Mouse (Mus musculus): ENCODE measurements at regions not wholly inside any gene's neighbourhood (a gene's known extent, or its start where the extent isn't known, plus 50 kb on each side); places are given as distances from the start of the nearest gene placed in this dataset.

DNA sequence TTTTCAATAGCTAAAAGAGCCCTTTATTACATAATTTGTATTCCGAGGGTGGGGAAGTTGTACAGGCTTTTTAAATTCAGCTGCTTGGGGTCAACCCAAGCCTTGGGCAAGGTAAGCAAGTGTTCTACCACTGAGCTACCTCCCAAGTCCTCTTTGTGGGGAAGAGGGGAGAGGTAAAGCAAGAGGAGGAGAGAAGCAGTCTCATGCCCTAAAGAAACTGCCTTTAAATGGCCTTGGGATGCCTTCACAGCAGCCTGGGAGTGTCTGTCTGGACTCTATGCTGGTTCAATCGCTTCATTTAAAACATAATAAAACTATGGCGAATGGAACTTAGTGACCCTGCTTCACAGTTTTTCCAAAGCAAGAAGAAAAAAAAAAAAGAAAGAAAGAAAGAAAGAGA lies 77.0 kb upstream of the Mad2l1 start:
- 92% methylated on average over 3 of the region's 3 CpGs for WGBS
- no peaks in the 10 kb centered on the region for H3K27me3 ChIP-seq (ENCODE audit: control insufficient read depth, insufficient read depth, low read length)
- no peak for ATAC-seq (ENCODE audit: low FRiP score, low TSS enrichment)

DNA sequence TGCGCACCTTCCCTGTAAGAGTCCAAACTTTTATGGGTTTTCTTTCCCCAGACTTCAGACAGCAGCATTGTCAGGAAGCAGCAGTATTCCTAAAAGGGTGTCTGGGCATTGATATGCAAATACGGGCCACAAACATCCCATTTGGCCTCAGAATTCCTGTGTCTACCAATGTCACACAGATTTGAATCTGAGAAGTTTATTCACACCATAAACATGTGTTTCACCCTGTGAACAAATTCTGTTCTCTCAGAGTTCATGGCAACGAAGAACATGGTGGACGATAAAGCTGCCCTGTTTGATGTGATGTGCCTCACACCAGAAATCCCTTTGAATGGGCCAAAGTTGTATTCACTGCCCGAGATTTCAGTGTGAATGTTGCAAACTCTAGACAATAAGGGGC lies 70.7 kb upstream of the Mad2l1 start:
- Histone ChIP-seq H3K4me1 (replicated peaks; ENCODE audit: control insufficient read depth, insufficient read depth) (no peaks in the 10 kb centered on the region), H3K27ac (replicated peaks) (no peak overlapping the region), H3K36me3 (ENCODE audit: control insufficient read depth, insufficient read depth, low read length) (no peaks in the 10 kb centered on the region), H3K4me2 (replicated peaks; ENCODE audit: low read depth) (no peak overlapping the region), H3K9ac (ENCODE audit: low read length) (no peak overlapping the region), H3K27me3 (ENCODE audit: control insufficient read depth, insufficient read depth, low read length) (no peaks in the 10 kb centered on the region), H3K9me3 (ENCODE audit: control insufficient read depth, low read length) (no peaks in the 10 kb centered on the region), H3K4me3 (ENCODE audit: low read depth, low read length) (no peak overlapping the region)
- DNase-seq (ENCODE audit: low spot score) (no peak), ATAC-seq (ENCODE audit: low FRiP score, low TSS enrichment) (no peak)
- WGBS: 82% methylated on average over 4 of the region's 5 CpGs
- no peak for TF ChIP-seq CTCF (IDR thresholded peaks at IDR 0.05; ENCODE audit: low read depth)
- TF ChIP-seq EP300 (optimal IDR thresholded peaks at IDR 0.05): no peak

More for the DNA sequence above, 77.0 kb upstream of the Mad2l1 start:
- no peak for DNase-seq (ENCODE audit: low spot score)
- Histone ChIP-seq H3K27ac (replicated peaks) (no peak overlapping the region), H3K9ac (ENCODE audit: low read length) (no peak overlapping the region), H3K36me3 (ENCODE audit: control insufficient read depth, insufficient read depth, low read length) (no peaks in the 10 kb centered on the region), H3K4me3 (ENCODE audit: low read depth, low read length) (no peak overlapping the region), H3K4me2 (replicated peaks; ENCODE audit: low read depth) (no peak overlapping the region), H3K9me3 (ENCODE audit: control insufficient read depth, low read length) (no peaks in the 10 kb centered on the region), H3K4me1 (replicated peaks; ENCODE audit: control insufficient read depth, insufficient read depth) (no peaks in the 10 kb centered on the region)
- TF ChIP-seq CTCF (IDR thresholded peaks at IDR 0.05; ENCODE audit: low read depth) (no peak), EP300 (optimal IDR thresholded peaks at IDR 0.05) (no peak)

DNA sequence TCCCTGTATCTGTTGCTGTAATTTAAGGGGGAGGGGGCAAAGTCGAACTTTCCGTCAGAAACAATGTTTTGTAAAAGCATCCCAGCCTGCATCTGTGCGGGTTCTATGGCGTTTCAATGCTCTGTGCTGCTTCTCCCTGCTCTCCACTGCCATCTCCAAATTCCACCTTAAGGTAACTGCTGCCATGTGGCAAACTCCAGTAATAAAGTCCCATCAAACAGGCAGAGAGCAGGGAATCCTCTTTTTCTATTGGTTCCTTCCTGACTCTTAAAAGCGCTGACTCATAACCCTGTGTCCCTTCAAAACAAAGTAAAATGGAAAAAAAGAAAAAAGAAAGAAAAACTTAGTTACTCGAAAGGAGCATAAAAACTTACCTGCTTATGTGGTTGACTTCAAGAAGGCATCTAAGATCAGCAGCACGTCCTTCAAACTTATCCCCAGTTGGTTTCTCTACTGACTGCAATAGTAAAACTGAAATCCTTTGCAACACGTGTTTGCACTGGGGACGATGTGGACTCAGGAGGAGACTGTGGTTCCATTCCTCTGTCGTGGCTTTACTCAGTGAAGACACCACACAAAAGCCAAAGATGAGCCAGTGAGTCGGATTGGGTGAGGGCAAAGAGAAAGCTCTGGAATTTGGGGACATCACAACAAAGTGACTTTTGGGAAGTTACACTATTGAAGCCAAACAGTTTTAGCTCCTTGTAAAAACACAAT lies 69.9 kb upstream of the Mad2l1 start:
- TF ChIP-seq EP300 (optimal IDR thresholded peaks at IDR 0.05) (no peak), CTCF (IDR thresholded peaks at IDR 0.05; ENCODE audit: low read depth) (no peak)
- no peaks in the 10 kb centered on the region for H3K27me3 ChIP-seq (ENCODE audit: control insufficient read depth, insufficient read depth, low read length)
- DNase-seq (ENCODE audit: low spot score) (no peak), ATAC-seq (ENCODE audit: low FRiP score, low TSS enrichment) (no peak)
- no peak overlapping the region for H3K4me2 ChIP-seq (replicated peaks; ENCODE audit: low read depth)
- H3K9me3 ChIP-seq (ENCODE audit: control insufficient read depth, low read length): no peaks in the 10 kb centered on the region
- 74% methylated on average over 11 of the region's 11 CpGs for WGBS
- no peaks in the 10 kb centered on the region for H3K36me3 ChIP-seq (ENCODE audit: control insufficient read depth, insufficient read depth, low read length)
- no peak overlapping the region for H3K9ac ChIP-seq (ENCODE audit: low read length)
- H3K4me1 ChIP-seq (replicated peaks; ENCODE audit: control insufficient read depth, insufficient read depth): no peaks in the 10 kb centered on the region
- no peak overlapping the region for H3K27ac ChIP-seq (replicated peaks)
- H3K4me3 ChIP-seq (ENCODE audit: low read depth, low read length): no peak overlapping the region

DNA sequence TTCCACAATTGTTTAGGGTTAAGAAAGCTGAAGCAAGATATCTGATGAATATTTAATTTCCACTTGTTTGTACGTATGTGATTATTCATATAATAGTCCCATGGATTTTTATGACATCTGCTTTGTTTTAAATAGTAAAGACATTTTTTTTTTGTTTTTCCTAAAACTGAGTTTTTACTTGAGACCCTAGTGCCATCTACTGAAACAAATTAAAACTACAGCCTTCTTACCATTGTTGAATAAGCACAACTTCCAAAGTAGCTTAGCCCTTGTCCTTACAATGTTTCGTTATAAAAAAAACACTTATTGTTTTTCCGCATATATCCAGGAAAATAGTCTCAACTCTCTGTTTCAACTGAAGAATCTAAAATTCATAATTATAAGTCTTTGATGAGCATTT lies 68.4 kb upstream of the Mad2l1 start:
- 23% methylated on average over 3 of the region's 3 CpGs for WGBS
- H3K27ac ChIP-seq (replicated peaks): no peak overlapping the region
- no peaks in the 10 kb centered on the region for H3K9me3 ChIP-seq (ENCODE audit: control insufficient read depth, low read length)
- H3K9ac ChIP-seq (ENCODE audit: low read length): no peak overlapping the region
- H3K4me1 ChIP-seq (replicated peaks; ENCODE audit: control insufficient read depth, insufficient read depth): no peaks in the 10 kb centered on the region
- TF ChIP-seq EP300 (optimal IDR thresholded peaks at IDR 0.05) (no peak), CTCF (IDR thresholded peaks at IDR 0.05; ENCODE audit: low read depth) (peak; percentile 80)
- H3K4me2 ChIP-seq (replicated peaks; ENCODE audit: low read depth): no peak overlapping the region
- no peak overlapping the region for H3K4me3 ChIP-seq (ENCODE audit: low read depth, low read length)
- ATAC-seq (ENCODE audit: low FRiP score, low TSS enrichment): no peak
- no peak for DNase-seq (ENCODE audit: low spot score)
- no peaks in the 10 kb centered on the region for H3K36me3 ChIP-seq (ENCODE audit: control insufficient read depth, insufficient read depth, low read length)
- H3K27me3 ChIP-seq (ENCODE audit: control insufficient read depth, insufficient read depth, low read length): no peaks in the 10 kb centered on the region

DNA sequence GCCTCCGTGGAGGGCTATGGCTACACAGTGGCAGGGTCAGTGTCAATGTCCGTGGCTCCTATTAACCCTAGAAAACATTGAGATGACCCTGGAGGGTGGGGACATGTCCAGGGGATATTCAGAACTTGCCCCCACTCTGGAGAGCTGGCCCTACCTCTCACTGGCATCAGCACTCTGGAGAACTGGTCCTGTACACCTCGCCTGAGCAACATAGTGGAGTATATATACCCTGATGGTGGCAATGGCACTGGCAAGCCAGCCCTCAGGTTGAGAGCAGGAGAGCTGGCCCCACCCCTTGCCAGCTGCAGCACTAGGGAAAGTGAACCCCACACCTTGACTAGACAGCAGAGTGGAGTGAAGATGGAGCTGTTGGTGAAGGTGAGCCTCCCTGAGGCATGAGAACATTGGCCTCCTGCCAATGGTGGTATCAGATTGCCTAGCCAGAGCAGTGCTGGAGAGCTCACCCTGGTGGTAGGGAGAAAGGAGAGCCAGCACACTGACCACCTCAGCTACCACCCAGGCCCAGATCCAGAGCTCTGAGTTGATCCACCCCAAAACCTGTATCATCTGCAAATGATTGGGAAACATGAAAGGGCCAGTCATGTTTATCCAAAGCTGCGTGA lies 64.5 kb upstream of the Mad2l1 start:
- H3K27ac ChIP-seq (replicated peaks): no peak overlapping the region
- H3K9me3 ChIP-seq (ENCODE audit: control insufficient read depth, low read length): no peaks in the 10 kb centered on the region
- no peaks in the 10 kb centered on the region for H3K4me1 ChIP-seq (replicated peaks; ENCODE audit: control insufficient read depth, insufficient read depth)
- H3K4me2 ChIP-seq (replicated peaks; ENCODE audit: low read depth): no peak overlapping the region
- ATAC-seq (ENCODE audit: low FRiP score, low TSS enrichment): 0 out of 2 replicates have a peak, but pooled peaks have one; percentile 21
- TF ChIP-seq EP300 (optimal IDR thresholded peaks at IDR 0.05) (no peak), CTCF (IDR thresholded peaks at IDR 0.05; ENCODE audit: low read depth) (no peak)
- H3K4me3 ChIP-seq (ENCODE audit: low read depth, low read length): no peak overlapping the region
- DNase-seq (ENCODE audit: low spot score): no peak
- H3K36me3 ChIP-seq (ENCODE audit: control insufficient read depth, insufficient read depth, low read length): no peaks in the 10 kb centered on the region
- 77% methylated on average over 4 of the region's 4 CpGs for WGBS
- H3K9ac ChIP-seq (ENCODE audit: low read length): no peak overlapping the region
- no peaks in the 10 kb centered on the region for H3K27me3 ChIP-seq (ENCODE audit: control insufficient read depth, insufficient read depth, low read length)

DNA sequence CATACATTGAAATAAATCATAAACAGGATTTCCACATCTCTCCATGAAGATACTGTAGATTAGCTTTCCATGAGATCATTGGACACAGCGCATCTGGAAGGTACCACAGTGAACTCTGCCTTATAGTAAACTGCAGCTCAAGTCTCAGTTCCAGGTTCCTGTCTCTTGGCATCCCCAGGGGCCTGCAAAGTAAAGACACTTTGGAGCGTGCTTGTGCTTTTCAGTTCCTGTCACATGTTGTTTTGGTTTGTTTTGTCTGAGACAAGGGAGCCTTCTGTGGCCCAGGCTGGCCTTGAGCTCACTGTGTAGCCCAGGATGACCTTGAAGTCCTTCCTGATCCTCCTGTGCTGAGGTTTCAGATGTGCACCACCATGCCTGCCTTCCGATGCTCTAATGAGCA lies 63.4 kb upstream of the Mad2l1 start:
- Histone ChIP-seq H3K27ac (replicated peaks) (no peak overlapping the region), H3K9me3 (ENCODE audit: control insufficient read depth, low read length) (no peaks in the 10 kb centered on the region), H3K9ac (ENCODE audit: low read length) (no peak overlapping the region), H3K36me3 (ENCODE audit: control insufficient read depth, insufficient read depth, low read length) (no peaks in the 10 kb centered on the region), H3K4me2 (replicated peaks; ENCODE audit: low read depth) (no peak overlapping the region), H3K4me1 (replicated peaks; ENCODE audit: control insufficient read depth, insufficient read depth) (no peaks in the 10 kb centered on the region), H3K4me3 (ENCODE audit: low read depth, low read length) (no peak overlapping the region), H3K27me3 (ENCODE audit: control insufficient read depth, insufficient read depth, low read length) (no peaks in the 10 kb centered on the region)
- 68% methylated on average over 3 of the region's 3 CpGs for WGBS
- no peak for TF ChIP-seq EP300 (optimal IDR thresholded peaks at IDR 0.05)
- TF ChIP-seq CTCF (IDR thresholded peaks at IDR 0.05; ENCODE audit: low read depth): no peak
- DNase-seq (ENCODE audit: low spot score) (no peak), ATAC-seq (ENCODE audit: low FRiP score, low TSS enrichment) (no peak)

Measured in stomach, postnatal 0 days (tissue).